Mouse (Mus musculus) cerebellum, postnatal 25 days (tissue): ENCODE results near the gene Sh3d19.

ENCODE experiments used
- DNase-seq, 2 experiments: peaks; one replicate each; pipeline ENCODE4 v3.0.0; 2021; ENCODE audit warnings: mixed read lengths in 2 of 2

The Sh3d19 gene

DNA sequence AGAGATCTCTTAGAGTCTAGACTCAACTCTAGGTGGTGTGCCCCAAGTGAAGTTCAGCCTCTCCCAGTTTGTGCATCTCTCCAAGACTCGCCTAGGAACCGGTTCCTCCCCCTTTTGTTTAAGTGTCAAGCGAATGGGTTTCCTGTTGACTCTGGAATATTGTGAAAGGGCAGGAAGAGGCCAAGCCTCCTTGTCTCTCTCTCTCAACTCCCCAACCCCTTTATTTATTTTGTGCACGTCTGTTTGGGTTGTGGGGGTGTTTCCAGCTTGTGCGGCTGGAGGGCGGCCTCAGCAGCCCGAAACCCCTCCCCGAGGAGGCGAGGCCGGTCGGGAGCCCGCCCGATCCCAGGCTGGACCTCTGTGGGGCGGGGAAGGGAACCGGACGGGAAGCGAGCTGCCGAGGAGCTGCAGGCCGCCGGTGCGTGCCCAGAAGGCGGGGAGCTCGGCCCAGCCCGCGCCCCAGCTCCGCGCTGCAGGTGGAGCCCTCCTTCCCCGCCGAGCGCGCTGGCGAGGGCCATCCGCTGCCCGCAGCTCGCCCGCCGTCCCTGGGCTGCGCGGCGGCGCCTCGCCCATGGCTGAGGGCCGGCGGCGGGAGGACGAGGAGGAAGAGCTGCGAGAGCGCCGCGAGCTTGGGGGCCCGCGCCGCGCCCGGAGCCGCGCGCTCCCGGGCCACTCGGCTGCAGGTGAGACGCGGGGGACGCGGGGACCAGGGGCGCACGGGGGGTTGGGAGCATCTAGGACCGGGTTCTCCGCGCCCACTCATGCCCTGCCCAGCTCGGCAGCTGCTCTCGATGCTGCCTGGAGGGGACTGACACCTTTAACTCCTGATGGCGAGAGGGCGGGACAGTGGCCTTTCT lies at the start of gene Sh3d19:
Gene Sh3d19, plus strand, starts transcription at position 368 of the 857 bp plus-strand sequence.
- DNase-seq: peak; percentile 80 to 84

- DNase-seq: peak in 1 of 2 experiments; percentile 41
These were observed 48.6 kb upstream of the Sh3d19 start for GRCm38 (mm10) chr3:85922331-85922730.

DNA sequence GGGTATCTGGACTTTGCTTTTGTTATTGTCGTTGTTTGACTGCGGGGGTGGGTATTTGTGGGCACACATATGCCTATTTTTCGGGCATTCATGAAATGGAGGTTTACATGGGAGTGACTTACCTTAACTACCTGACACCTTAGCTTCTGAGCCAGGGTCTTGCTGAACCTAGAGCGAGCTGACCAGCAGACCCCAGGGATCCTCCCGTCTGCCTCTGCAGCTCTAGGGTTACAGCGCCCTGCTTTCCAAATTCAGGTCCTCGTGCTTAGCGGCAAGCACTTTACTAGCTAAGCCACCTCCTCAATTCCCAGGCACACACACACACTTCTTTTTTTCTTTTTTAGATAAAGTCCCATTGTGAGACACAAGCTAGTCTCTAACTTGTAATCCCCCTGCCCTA lies 47.6 kb upstream of the Sh3d19 start:
- peak in 1 of 2 experiments; percentile 6 for DNase-seq

DNA sequence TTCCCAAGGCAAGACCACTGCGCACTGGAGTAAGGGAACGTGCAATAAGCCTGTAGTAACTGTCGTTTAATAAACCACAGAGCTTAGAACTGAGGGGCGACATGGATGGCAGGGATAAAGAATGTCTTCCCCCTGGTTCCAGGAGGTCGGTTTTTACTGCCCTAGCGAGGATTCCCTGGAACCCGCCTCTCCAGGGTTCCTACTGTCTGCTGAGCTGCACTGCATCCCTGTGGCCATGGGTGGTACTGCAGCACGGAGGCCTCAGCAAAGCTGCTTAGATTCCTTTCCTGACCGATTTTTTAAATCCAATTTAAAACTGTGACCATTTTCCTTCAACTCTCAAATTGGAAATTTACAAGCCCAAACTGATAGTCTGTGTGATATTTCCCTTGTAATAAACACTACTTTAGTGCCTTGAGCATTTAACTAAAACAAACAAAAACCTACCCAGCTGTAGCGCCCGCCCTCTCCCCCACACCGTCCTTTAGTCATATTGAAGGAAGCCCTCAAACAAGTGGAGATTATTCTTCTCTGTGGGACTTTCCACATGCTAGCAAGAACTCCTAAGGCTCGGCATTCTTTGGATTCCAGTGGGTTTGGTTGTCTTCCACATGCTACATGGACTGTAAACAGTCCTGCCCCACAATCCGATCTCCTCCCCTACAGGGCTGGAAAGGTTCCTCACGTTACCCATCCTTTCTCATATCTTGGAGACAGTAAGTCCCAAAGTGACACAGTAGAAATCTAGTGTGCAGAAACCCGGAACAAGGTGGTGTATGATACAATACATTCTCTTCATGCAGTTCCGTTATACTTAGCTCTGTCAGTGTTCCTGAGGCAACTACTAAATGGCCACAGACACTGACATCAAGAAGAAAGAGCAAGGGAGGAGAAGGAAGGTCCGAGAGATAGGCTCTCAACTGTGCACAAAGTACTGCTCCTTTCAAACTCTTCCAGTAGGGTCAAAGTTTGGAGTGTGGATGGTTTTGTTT lies 46.7 kb upstream of the Sh3d19 start:
- peak; percentile 89 to 94 for DNase-seq

DNA sequence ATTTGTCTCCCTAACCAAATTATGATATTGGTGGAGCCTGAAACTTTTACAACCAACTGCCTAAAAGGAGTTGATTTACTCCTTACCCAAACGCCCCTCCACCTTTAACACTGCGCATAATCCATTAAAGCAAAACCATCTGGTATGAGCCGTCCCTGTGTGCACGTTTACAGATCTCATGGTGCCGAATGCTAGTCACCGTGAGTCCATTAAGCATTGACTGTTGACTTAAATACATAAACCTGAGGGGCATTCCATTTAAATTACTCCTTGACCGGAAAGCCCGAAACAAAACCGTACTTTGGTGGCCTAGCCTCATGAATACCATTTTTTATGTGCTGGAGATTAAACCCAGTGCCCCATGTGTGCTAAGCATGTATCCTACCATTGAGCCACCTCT lies 43.6 kb upstream of the Sh3d19 start:
- DNase-seq: no peak

DNA sequence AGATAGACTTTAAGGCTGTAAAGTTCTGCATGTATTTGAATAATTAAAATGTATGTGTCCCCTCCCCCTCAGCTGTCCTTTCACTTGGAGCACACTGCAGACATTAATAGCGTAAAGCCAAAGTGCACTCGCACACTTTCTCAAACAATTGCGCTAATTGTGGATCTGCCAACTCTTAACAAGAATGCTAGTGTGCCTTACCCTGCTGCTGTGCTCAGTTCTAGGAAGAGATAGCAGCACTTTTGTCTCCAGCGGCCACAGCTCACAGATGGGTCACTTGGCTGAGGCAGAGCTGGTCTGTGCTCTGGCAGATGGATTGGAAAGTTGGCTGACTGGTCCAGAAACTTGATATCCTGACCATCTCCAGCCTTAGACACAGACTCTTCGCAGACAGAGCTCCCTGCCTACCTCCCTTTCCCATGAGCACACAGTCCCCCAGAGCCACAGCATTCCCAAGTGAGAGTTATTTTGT lies 42.7 kb upstream of the Sh3d19 start:
- DNase-seq: peak in 1 of 2 experiments; percentile 6

DNA sequence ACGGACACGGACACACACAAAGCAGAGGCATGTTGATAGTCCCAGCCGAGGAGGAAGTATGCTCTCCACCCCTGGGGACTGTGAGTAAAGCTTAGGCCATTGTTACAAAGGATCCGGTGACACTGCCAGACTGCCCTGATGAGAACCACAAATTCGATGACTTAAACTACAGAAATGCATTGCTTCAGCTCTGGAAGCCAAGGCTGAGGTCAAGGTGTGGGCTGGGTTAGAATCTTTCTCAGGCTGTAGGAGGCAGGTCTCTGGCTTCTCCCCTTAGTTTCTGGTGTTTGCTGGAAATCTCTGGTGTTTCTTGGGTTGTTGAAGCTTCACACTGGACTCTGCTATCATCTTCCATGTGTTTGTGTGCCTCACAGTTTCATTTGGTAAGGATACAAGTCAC lies 41.2 kb upstream of the Sh3d19 start:
- no peak for DNase-seq

DNA sequence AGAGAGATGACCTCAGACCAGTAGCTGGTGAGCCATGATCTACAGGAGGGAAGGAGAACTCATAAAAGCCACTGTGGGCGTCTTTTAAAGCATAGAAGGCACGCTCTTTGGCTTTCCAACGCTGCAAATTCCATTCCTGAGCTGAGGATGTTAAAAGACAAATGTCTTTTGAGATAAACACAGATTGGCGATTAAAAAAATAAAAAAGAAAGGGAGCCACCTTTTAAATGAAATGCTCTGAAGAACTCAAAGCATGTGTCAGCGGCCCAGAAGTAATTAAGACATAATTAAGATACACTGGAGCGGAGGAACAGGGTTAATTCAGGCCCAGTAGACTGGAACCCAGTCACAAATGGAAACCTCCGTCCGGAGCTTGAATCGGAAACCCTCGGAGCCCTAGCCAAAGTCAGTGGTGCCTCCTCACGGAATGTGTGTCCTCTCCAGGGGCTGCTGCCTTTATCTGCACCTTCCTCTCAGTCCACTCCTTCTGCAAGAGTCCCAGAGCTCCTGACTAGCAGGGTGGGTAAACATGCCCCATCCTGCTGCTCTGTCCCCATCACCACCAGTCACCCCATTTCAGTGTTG lies 40.1 kb upstream of the Sh3d19 start:
- no peak for DNase-seq

- DNase-seq: no peak
These were observed 39.0 kb upstream of the Sh3d19 start for GRCm38 (mm10) chr3:85931859-85932258.

- no peak for DNase-seq
These were observed 37.3 kb upstream of the Sh3d19 start for GRCm38 (mm10) chr3:85933586-85933985.

- DNase-seq: no peak
These were observed 20.0 kb upstream of the Sh3d19 start for GRCm38 (mm10) chr3:85950914-85951313.

- no peak for DNase-seq
These were observed 18.1 kb upstream of the Sh3d19 start for GRCm38 (mm10) chr3:85952696-85953283.

DNA sequence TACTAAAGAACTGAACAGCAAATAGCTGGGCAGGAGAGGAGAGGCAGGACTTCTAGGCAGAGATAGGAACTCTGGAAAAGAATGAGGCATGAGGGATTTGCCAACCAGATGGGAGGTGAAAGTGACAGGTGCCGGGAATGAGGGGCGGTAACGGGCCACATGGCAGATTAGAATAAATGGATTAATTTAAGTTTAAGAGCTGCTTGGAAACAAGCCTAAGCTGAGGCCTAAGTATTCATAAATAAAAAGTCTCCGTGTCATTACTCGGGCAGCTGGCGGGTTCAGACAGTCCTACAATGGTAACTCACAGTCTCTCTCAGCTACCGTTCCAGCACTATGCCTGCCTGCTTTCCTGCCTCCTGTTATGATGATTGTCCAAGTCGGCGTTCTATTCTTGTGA lies 15.6 kb upstream of the Sh3d19 start:
- no peak for DNase-seq

- no peak for DNase-seq
These were observed 15.2 kb upstream of the Sh3d19 start for GRCm38 (mm10) chr3:85955704-85956103.

- no peak for DNase-seq
These were observed 11.2 kb upstream of the Sh3d19 start for GRCm38 (mm10) chr3:85959669-85960068.

- DNase-seq: no peak
These were observed 9.8 kb upstream of the Sh3d19 start for GRCm38 (mm10) chr3:85961134-85961533.

DNA sequence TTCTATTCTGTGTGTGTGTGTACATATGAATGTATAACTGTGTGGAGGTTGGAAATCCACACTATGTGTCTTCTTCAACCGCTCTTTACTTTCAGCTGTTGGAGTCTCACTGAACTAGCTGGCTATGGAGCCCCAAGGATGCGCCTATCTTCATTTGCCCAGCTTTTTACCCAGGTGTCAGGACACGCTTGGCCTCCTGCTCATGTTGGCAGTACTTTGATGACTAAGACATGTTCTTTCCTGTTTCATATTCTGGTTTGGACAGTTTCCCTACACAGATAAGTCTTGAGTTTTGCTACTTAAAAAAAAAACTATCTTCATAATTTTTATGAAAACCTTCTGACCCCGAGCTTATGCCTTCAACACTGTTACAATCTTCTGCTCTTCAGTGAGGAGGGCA lies 5.4 kb upstream of the Sh3d19 start:
- no peak for DNase-seq

DNA sequence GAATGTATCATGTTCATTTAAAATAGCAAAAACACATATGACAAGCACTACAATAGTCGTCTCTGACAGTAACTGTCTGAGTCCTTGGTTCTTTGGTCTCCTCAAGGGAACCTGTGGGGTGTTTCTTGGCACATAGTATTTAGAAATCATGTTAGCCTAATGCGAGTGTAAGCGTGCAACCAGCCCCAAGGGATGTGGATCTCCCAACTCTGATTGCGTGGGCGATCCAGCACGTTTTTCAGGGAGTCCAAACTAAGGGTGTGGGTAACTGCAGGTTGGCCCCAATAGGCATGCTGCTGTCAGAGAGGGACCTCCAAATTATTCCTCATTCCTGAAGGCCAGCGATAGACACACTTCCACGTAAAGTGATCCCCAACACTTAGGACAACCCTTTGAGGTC lies 1.9 kb upstream of the Sh3d19 start:
- no peak for DNase-seq

DNA sequence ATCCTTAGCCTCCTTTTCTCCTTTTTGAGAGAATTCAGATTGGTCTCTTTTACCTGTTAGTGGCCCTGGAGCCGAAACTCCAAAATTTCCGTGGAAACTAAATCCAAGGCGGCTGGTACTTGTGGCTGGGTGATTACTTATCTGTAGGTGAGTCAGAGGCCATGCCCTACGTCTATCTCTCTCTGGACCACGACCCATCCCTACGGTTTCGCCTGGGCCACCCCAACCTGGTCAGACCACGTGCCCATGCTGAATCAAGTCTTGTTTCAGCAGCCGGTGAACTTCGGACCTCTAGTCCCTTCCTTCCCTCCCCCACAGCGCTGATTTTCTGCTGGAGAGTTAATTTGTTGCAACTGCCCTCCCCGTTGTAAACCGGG lies 678 bp downstream of the Sh3d19 start:
- peak in 1 of 2 experiments; percentile 41 for DNase-seq

- no peak for DNase-seq
These were observed 2.6 kb downstream of the Sh3d19 start for GRCm38 (mm10) chr3:85973376-85974140.

- DNase-seq: peak; percentile 23 to 55
These were observed 3.5 kb downstream of the Sh3d19 start for GRCm38 (mm10) chr3:85974451-85974850.

- DNase-seq: no peak
These were observed 9.1 kb downstream of the Sh3d19 start for GRCm38 (mm10) chr3:85980036-85980435.
